Mouse (Mus musculus) kidney, postnatal 10 days (tissue): Measurements from ENCODE around the gene Arhgap19.

ENCODE experiments used
- DNase-seq: peaks from one replicate; pipeline ENCODE4 v3.0.0; 2021; ENCODE audit warnings: mixed read lengths

Gene Arhgap19

DNA sequence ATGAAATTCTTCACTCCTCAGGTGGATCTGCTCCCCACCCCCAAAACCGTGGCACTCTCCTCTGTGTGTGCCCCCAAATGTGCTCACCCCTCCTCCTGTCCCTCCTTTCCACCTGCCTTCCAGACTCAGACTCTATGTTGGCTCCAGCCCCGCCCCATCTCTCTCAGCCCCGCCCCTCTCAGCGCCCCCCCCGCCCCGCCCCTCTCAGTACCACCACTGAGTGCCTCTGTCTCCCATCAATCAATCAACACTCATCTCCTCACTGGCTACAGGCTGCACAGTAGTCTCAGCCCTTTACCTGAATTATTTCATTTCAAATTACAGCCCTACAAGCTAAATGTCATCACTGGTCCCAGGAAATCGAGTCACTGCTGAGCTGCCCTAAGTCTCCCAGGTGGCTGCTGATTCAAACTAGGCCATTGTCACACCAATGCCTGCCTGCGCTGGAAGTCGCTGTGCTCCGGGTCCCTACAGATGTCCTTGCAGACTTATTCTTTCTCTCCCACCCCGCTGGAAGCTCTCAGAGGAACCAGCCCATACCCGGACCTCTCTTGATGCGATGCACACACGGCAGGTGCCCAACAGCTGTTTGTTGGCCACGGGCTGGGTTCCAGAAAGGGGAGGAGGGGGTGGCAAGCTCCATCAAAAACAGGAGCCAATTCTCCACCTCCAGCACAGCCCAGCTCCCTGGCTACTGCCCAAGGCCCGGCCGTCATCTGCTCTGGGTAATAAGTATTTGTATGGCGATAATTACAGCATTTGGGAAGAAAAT, 64.0 kb downstream of the Arhgap19 start:
- no peak for DNase-seq

- DNase-seq = peak; percentile 42
These were observed 67.2 kb downstream of the Arhgap19 start for GRCm38 (mm10) chr19:41734685-41735084.

- no peak for DNase-seq
These were observed 76.4 kb downstream of the Arhgap19 start for GRCm38 (mm10) chr19:41725491-41725890.

DNA sequence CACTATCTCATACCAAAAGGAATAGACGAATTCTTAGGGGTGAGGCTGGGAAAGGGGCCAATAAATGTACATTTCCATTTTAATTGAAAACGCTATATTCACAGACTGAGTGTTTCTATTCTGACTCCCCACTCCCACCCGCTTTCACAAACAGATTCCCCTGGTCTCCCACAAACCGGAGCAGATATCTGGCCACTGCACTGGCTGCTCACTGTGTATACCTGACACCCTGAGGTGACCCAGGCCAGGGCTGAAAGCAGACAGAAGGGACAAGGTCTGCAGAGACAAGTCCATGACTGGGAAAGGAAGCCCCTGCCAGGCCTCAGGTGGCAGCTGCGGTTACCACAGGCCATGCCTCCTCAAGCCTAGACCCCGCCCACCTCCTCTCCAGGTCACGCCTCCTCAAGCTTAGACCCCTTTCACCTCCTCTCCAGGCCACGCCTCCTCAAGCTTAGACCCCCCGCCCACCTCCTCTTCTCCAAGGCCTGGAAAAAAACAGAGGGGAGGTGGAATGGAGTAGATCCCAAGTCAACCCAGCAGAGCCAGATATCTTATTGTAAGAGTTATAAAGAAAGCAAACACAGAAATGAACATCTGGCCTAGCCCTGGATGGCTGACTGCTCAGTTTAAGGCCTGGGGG, 76.9 kb downstream of the Arhgap19 start:
- DNase-seq = no peak

DNA sequence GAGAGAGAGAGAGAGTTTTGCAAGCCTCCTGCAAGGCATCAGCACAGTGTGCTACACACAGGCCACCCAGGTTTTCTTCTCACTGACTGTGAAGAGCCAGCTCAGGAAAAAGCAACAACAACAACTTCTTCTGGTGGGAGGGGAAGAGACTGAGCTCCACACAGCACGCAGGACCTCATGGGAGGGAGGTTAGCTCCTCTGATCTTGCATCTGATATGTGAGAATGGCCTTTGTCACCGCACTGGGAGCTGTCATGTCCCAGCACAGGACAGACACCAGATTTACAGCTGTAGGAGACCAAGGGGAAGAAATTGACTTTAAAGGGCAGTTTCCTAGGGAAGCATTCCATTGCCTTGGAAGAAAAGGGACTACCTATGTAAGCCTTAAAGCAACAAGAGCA, 78.5 kb downstream of the Arhgap19 start:
- no peak for DNase-seq

DNA sequence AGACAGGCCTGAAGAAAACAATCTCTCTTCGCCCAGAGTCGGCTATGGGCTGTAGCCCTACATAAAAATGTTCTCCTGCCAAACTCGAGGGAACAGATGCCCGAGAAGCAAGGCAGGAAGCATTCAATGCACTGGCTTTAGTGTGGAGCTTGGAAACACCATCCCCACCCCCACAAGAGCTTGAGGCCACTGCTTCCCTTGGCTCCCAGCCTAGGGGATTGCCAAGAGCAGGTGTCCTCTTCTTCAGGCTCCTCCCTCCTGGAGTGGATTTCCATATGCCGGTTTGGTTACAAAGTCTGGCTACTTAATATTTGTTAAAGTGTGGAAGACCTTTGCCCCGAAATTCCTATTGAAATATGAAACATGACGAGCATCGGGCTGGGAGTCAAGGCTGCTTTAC, 82.4 kb downstream of the Arhgap19 start:
- no peak for DNase-seq
